Comparison of ENCODE assay signal across 19 mouse cellular contexts in genomic region chr7:16254195-16254594, GRCm38 (mm10). TPM values are rescaled to one million over a fixed set of nuclear protein-coding genes. Genes with fewer than 3 reads are reported as not detected.
A peak's percentile ranks its signal among the peaks of the same experiment; 100 is the strongest.
DNase-seq lines count a peak whose midpoint lies in the region; ATAC-seq and TF ChIP-seq lines count a peak whose summit lies in the region.
"Had no signal": no experiment of that assay in that cellular context is flagged by ENCODE, and none has a peak within 500 bp of the region (broad histone marks: within the 10 kb centered on the region; RNA-seq: fewer than 3 reads in every experiment).

No protein-coding gene starts in this region.

- no peaks in the 10 kb centered on the region for H3K36me3 ChIP-seq in liver, postnatal 0 days (replicated peaks; ENCODE audit: insufficient read depth, low read length)
- H3K36me3 ChIP-seq: embryonic facial prominence, embryonic 12.5 days; hindbrain, embryonic 13.5 days; kidney, embryonic 15.5 days; midbrain, embryonic 12.5 days had no signal

- no peak overlapping the region for H3K4me2 ChIP-seq in liver, postnatal 0 days (ENCODE audit: low read depth, low read length)
- H3K4me2 ChIP-seq: embryonic facial prominence, embryonic 12.5 days; hindbrain, embryonic 13.5 days; kidney, embryonic 15.5 days; midbrain, embryonic 12.5 days had no signal

- peak overlapping the region; percentile 29 for H3K4me3 ChIP-seq in bone marrow, adult 2 months (replicated peaks; ENCODE audit: control insufficient read depth, low read depth, low read length)
- H3K4me3 ChIP-seq in liver, postnatal 0 days (ENCODE audit: low read depth, low read length): no peak overlapping the region
- H3K4me3 ChIP-seq: embryonic facial prominence, embryonic 12.5 days; gastrocnemius, adult 2 months; heart, adult 2 months; hindbrain, embryonic 13.5 days; kidney, embryonic 15.5 days; left cerebral cortex, adult 2 months; midbrain, embryonic 12.5 days had no signal

- H3K27ac ChIP-seq in bone marrow, adult 2 months (ENCODE audit: control insufficient read depth, insufficient read depth, low read depth, low read length, poor library complexity): no peak overlapping the region; the same call in 1 of the 2 replicates
- H3K27ac ChIP-seq in liver, postnatal 0 days (ENCODE audit: low read depth): peak overlapping the region; percentile 22; the same call in 1 of the 2 replicates
- H3K27ac ChIP-seq: embryonic facial prominence, embryonic 12.5 days; gastrocnemius, adult 2 months; heart, adult 2 months; hindbrain, embryonic 13.5 days; kidney, embryonic 15.5 days; left cerebral cortex, adult 2 months; midbrain, embryonic 12.5 days had no signal

- H3K9me3 ChIP-seq in liver, postnatal 0 days (ENCODE audit: low read length): no peaks in the 10 kb centered on the region
- H3K9me3 ChIP-seq: embryonic facial prominence, embryonic 12.5 days; hindbrain, embryonic 13.5 days; kidney, embryonic 15.5 days; midbrain, embryonic 12.5 days had no signal

- H3K27me3 ChIP-seq in liver, postnatal 0 days (ENCODE audit: insufficient read depth, low read length): no peaks in the 10 kb centered on the region
- H3K27me3 ChIP-seq: embryonic facial prominence, embryonic 12.5 days; kidney, embryonic 15.5 days; midbrain, embryonic 12.5 days had no signal

- no peaks in the 10 kb centered on the region; the same call in 1 of the 2 replicates for H3K4me1 ChIP-seq in bone marrow, adult 2 months (ENCODE audit: control insufficient read depth, insufficient read depth, low read length)
- peaks cover 6% of the 10 kb centered on the region; the same call in 1 of the 2 replicates for H3K4me1 ChIP-seq in liver, postnatal 0 days (ENCODE audit: insufficient read depth)
- H3K4me1 ChIP-seq: embryonic facial prominence, embryonic 12.5 days; hindbrain, embryonic 13.5 days; kidney, embryonic 15.5 days; midbrain, embryonic 12.5 days had no signal

- DNase-seq in heart, adult 9 months (ENCODE audit: low spot score in 2 of 2): peak; percentile 44 to 66
- DNase-seq in heart, postnatal 14 days: no peak
- DNase-seq in 416B (ENCODE audit: low read depth): peak; percentile 96
- DNase-seq in liver, postnatal 0 days: no peak
- DNase-seq in embryo, embryonic 10.5 days (ENCODE audit: low spot score): no peak
- no peak for DNase-seq in cerebellum, adult 11-12 months
- no peak for DNase-seq in cerebellum, adult 11 months
- DNase-seq: cerebellum, postnatal 14 days; gastrocnemius, adult 2 months; heart, adult 2 months; thymus, postnatal 4 days had no signal

- ATAC-seq in liver, postnatal 0 days: peak; percentile 72; the same call in 1 of the 2 replicates
- ATAC-seq: forebrain, embryonic 16.5 days had no signal

- 3% methylated on average over 4 of the region's 4 CpGs for WGBS in bone marrow, adult 2 months
- 11% methylated on average over 4 of the region's 4 CpGs for WGBS in liver, postnatal 0 days (ENCODE audit: insufficient replicate concordance)

- H3K9ac ChIP-seq in liver, postnatal 0 days (replicated peaks): no peak overlapping the region
- H3K9ac ChIP-seq: embryonic facial prominence, embryonic 12.5 days; hindbrain, embryonic 13.5 days; kidney, embryonic 15.5 days; midbrain, embryonic 12.5 days had no signal

- intact Hi-C loops in heart, postnatal 14 days (cut with DNase I): no loop called here

- no peak for TF ChIP-seq POLR2A in bone marrow, adult 2 months (IDR thresholded peaks at IDR 0.05; ENCODE audit: borderline replicate concordance, control insufficient read depth, low read depth, low read length)

- no peak for TF ChIP-seq CTCF in bone marrow, adult 2 months (IDR thresholded peaks at IDR 0.05; ENCODE audit: control insufficient read depth, insufficient read depth, low read length)
- no peak for TF ChIP-seq CTCF in liver, postnatal 0 days (IDR thresholded peaks at IDR 0.05; ENCODE audit: low read depth)

- TF ChIP-seq EP300 in liver, postnatal 0 days (IDR thresholded peaks at IDR 0.05; ENCODE audit: low read depth): no peak

RNA-seq across cellular contexts. Expression of gene C5ar1, which starts 5.1 kb away (rescaled TPM):
- total RNA-seq in heart, postnatal 14 days (2021): 1 to 10 TPM; 5.2 to 5.8 TPM
- 9.0 and 17.2 TPM in 2 replicates for polyA plus RNA-seq in bone marrow, adult 2 months (2011; ENCODE audit: insufficient read depth, insufficient read length, low replicate concordance, missing spikeins)
- polyA plus RNA-seq in liver, postnatal 0 days (2015; fragmentation: Nextera tagmentation; extraction: Ambion mirVana): 5.5 and 6.9 TPM in 2 replicates

RNA-seq across cellular contexts. Expression of gene C5ar2, which starts 10.2 kb away (rescaled TPM):
- 1 to 10 TPM in 1 of 2 experiments, under 1 TPM in 1; 0.93 to 1.1 TPM for total RNA-seq in heart, postnatal 14 days (2021)
- polyA plus RNA-seq in bone marrow, adult 2 months (2011; ENCODE audit: insufficient read depth, insufficient read length, low replicate concordance, missing spikeins): 4.2 TPM in 2 replicates
- polyA plus RNA-seq in liver, postnatal 0 days (2015; fragmentation: Nextera tagmentation; extraction: Ambion mirVana): 0.92 and 1.2 TPM in 2 replicates
- polyA plus RNA-seq: embryonic facial prominence, embryonic 12.5 days; forebrain, embryonic 16.5 days; limb, embryonic 11.5 days had no signal

RNA-seq across cellular contexts. Expression of gene Inafm1, which starts 19.2 kb away (rescaled TPM):
- total RNA-seq in heart, postnatal 14 days (2021): 10 to 100 TPM; 14.6 to 14.9 TPM
- polyA plus RNA-seq in bone marrow, adult 2 months (2011; ENCODE audit: insufficient read depth, insufficient read length, low replicate concordance, missing spikeins): 19.8 and 23.6 TPM in 2 replicates
- 7.5 and 8.4 TPM in 2 replicates for polyA plus RNA-seq in liver, postnatal 0 days (2015; fragmentation: Nextera tagmentation; extraction: Ambion mirVana)

RNA-seq across cellular contexts. Expression of gene Dhx34, which starts 32.4 kb away (rescaled TPM):
- 10 to 100 TPM in 1 of 2 experiments, 1 to 10 TPM in 1; 8.7 to 11.1 TPM for total RNA-seq in heart, postnatal 14 days (2021)
- 9.4 and 11.9 TPM in 2 replicates for polyA plus RNA-seq in bone marrow, adult 2 months (2011; ENCODE audit: insufficient read depth, insufficient read length, low replicate concordance, missing spikeins)
- polyA plus RNA-seq in liver, postnatal 0 days (2015; fragmentation: Nextera tagmentation; extraction: Ambion mirVana): 3.6 and 3.9 TPM in 2 replicates

RNA-seq across cellular contexts. Expression of gene Ccdc9, which starts 32.4 kb away (rescaled TPM):
- total RNA-seq in heart, postnatal 14 days (2021): 10 to 100 TPM; 32.1 to 39.4 TPM
- 108 and 194 TPM in 2 replicates for polyA plus RNA-seq in bone marrow, adult 2 months (2011; ENCODE audit: insufficient read depth, insufficient read length, low replicate concordance, missing spikeins)
- 5.7 and 8.8 TPM in 2 replicates for polyA plus RNA-seq in liver, postnatal 0 days (2015; fragmentation: Nextera tagmentation; extraction: Ambion mirVana)

Comparison
In these comparisons a context has a peak if more than half of its experiments do, and no peak if none do; other contexts are left out.
1. DNase-seq: peak in heart, adult 9 months (2 of 2) and 416B (single experiment); none in heart, postnatal 14 days (0 of 2), liver, postnatal 0 days (single experiment), embryo, embryonic 10.5 days (single experiment), cerebellum, adult 11-12 months (single experiment) and cerebellum, adult 11 months (single experiment).